ENCODE assay signal across 8 mouse cellular contexts in genomic region chr13:56072268-56072607, GRCm38 (mm10).
DNase-seq lines count a peak whose midpoint lies in the region; TF ChIP-seq lines count a peak whose summit lies in the region.

No protein-coding gene starts in this region.

- peak; percentile 48 for DNase-seq in adrenal gland, postnatal 14 days
- DNase-seq in adrenal gland, adult 2 months: no peak
- no peak for DNase-seq in left cerebral cortex, adult 2 months (ENCODE audit: extremely low spot score in 1 of 2, low spot score in 2 of 2)
- no peak for DNase-seq in left cerebral cortex, postnatal 36 days (ENCODE audit: low spot score in 2 of 2)
- peak; percentile 71 for DNase-seq in 3T3-L1 (ENCODE audit: low read depth, low spot score)
- DNase-seq in embryo, embryonic 11 days: peak; percentile 77
- no peak for DNase-seq in spleen, adult 12 weeks (ENCODE audit: low spot score)
- no peak for DNase-seq in spleen, postnatal 14 days (ENCODE audit: low spot score in 2 of 2)

- intact Hi-C loops in left cerebral cortex, adult 2 months (cut with DNase I): no loop called here
- intact Hi-C loops in left cerebral cortex, postnatal 36 days (cut with DNase I): loop anchor here (10.0 kb wide), 1 partner anchor 227 kb away; no protein-coding TSS in a partner anchor

- no peak overlapping the region for H3K4me3 ChIP-seq in left cerebral cortex, adult 2 months

- TF ChIP-seq CTCF in left cerebral cortex, adult 2 months (IDR thresholded peaks at IDR 0.05): peak; percentile 60

- no peak overlapping the region for H3K27ac ChIP-seq in left cerebral cortex, adult 2 months

Comparison
In these comparisons a context has a peak if more than half of its experiments do, and no peak if none do; other contexts are left out.
1. DNase-seq: peak in adrenal gland, postnatal 14 days (single experiment), 3T3-L1 (single experiment) and embryo, embryonic 11 days (single experiment); none in adrenal gland, adult 2 months (single experiment), left cerebral cortex, adult 2 months (0 of 2), left cerebral cortex, postnatal 36 days (0 of 2), spleen, adult 12 weeks (single experiment) and spleen, postnatal 14 days (0 of 2).